Mouse (Mus musculus) hindbrain, embryonic 13.5 days (tissue): ENCODE results near the gene Brdt. TPM values are rescaled to one million over a fixed set of nuclear protein-coding genes. Genes with fewer than 3 reads are reported as not detected.

Experiments
- ATAC-seq: fragments of 200-750 bp; cut with Nextera tagmentation; 2 replicates; pipeline ENCODE4 v1.8.0; 2017; ENCODE audit warnings: moderate TSS enrichment; ENCODE audit not compliant: low FRiP score
- H3K27ac ChIP-seq: fragments of 300-500 bp; sonication (generic); 2 replicates; pipeline ENCODE4 v1.5.1; 2015; ENCODE audit warnings: inconsistent platforms, mild to moderate bottlenecking, moderate library complexity
- H3K27me3 ChIP-seq: fragments of 300-500 bp; sonication (generic); 2 replicates; pipeline ENCODE4 v1.6.1; 2015; ENCODE audit warnings: mild to moderate bottlenecking, inconsistent platforms
- H3K36me3 ChIP-seq: fragments of 300-500 bp; sonication (generic); 2 replicates; pipeline ENCODE4 v1.6.1; 2015; ENCODE audit warnings: mild to moderate bottlenecking, inconsistent platforms
- H3K4me1 ChIP-seq: fragments of 300-500 bp; sonication (generic); replicated peaks from 2 replicates; pipeline ENCODE4 v1.6.1; 2015; ENCODE audit warnings: inconsistent platforms
- H3K4me2 ChIP-seq: fragments of 300-500 bp; sonication (generic); 2 replicates; pipeline ENCODE4 v1.6.1; 2015; ENCODE audit warnings: inconsistent platforms, mild to moderate bottlenecking, moderate library complexity
- H3K4me3 ChIP-seq: fragments of 300-500 bp; sonication (generic); 2 replicates; pipeline ENCODE4 v1.5.1; 2015; ENCODE audit warnings: mild to moderate bottlenecking, inconsistent platforms
- H3K9ac ChIP-seq: fragments of 300-500 bp; sonication (generic); 2 replicates; pipeline ENCODE4 v1.6.1; 2015; ENCODE audit warnings: mild to moderate bottlenecking, inconsistent platforms
- H3K9me3 ChIP-seq: fragments of 300-500 bp; sonication (generic); 2 replicates; pipeline ENCODE4 v1.6.1; 2016; ENCODE audit warnings: inconsistent platforms
- WGBS: fragments of 180-500 bp; shearing (Covaris S2); methylation state at CpG from one replicate; pipeline ENCODE4 v1.1.7; 2015; 5-methylcytosine and 5-hydroxymethylcytosine counted together
- polyA plus RNA-seq: library from polyadenylated mRNA; unstranded; fragments of >200 nt; fragmentation: Nextera tagmentation; extraction: Ambion mirVana; gene quantifications from 2 replicates; pipeline ENCODE4 v1.2.1, GENCODE M21; 2015

The Brdt gene
- polyA plus RNA-seq, 1 experiment from 2014 or later: 2.1 TPM

- Histone ChIP-seq H3K4me1 (peaks cover 12% of the 10 kb centered on the region), H3K27ac (no peak overlapping the region), H3K9ac (no peak overlapping the region), H3K36me3 (no peaks in the 10 kb centered on the region), H3K9me3 (no peaks in the 10 kb centered on the region), H3K4me3 (no peak overlapping the region), H3K27me3 (peaks cover 10% of the 10 kb centered on the region), H3K4me2 (no peak overlapping the region)
- 79% methylated on average over 16 of the region's 16 CpGs for WGBS
- no peak for ATAC-seq
These were observed 35.0 kb upstream of the Brdt start for GRCm38 (mm10) chr5:107295817-107296511.

GRCm38 (mm10) chr5:107296512-107297322 is 34.2 kb upstream of the Brdt start:
- H3K9ac ChIP-seq: no peak overlapping the region
- 42% methylated on average over 9 of the region's 9 CpGs for WGBS
- ATAC-seq: no peak
- no peak overlapping the region for H3K4me3 ChIP-seq
- no peak overlapping the region for H3K4me2 ChIP-seq
- no peak overlapping the region for H3K27ac ChIP-seq
- H3K36me3 ChIP-seq: no peaks in the 10 kb centered on the region
- peaks cover 3% of the 10 kb centered on the region; the same call in 1 of the 2 replicates for H3K27me3 ChIP-seq
- peaks cover 12% of the 10 kb centered on the region for H3K4me1 ChIP-seq
- no peaks in the 10 kb centered on the region for H3K9me3 ChIP-seq

- WGBS: 80% methylated on average over 11 of the region's 11 CpGs
- Histone ChIP-seq H3K9me3 (no peaks in the 10 kb centered on the region), H3K4me1 (peaks cover 16% of the 10 kb centered on the region), H3K9ac (no peak overlapping the region), H3K27ac (no peak overlapping the region), H3K36me3 (no peaks in the 10 kb centered on the region), H3K4me2 (no peak overlapping the region), H3K27me3 (no peaks in the 10 kb centered on the region), H3K4me3 (no peak overlapping the region)
- no peak for ATAC-seq
These were observed 32.1 kb upstream of the Brdt start for GRCm38 (mm10) chr5:107298854-107299253.

- no peaks in the 10 kb centered on the region for H3K36me3 ChIP-seq
- H3K4me2 ChIP-seq: no peak overlapping the region
- H3K4me3 ChIP-seq: no peak overlapping the region
- 0 out of 2 replicates have a peak, but pooled peaks cover 4% of the 10 kb centered on the region for H3K27me3 ChIP-seq
- H3K27ac ChIP-seq: no peak overlapping the region
- 0 out of 2 replicates have a peak, but pooled peaks cover 4% of the 10 kb centered on the region for H3K4me1 ChIP-seq
- 54% methylated on average over 11 of the region's 11 CpGs for WGBS
- ATAC-seq: no peak
- H3K9me3 ChIP-seq: no peaks in the 10 kb centered on the region
- no peak overlapping the region for H3K9ac ChIP-seq
These were observed 27.6 kb upstream of the Brdt start for GRCm38 (mm10) chr5:107303350-107303861.

GRCm38 (mm10) chr5:107304117-107304825 is 26.7 kb upstream of the Brdt start:
- no peak overlapping the region for H3K9ac ChIP-seq
- H3K4me3 ChIP-seq: no peak overlapping the region
- ATAC-seq: no peak

GRCm38 (mm10) chr5:107307432-107307831 is 23.5 kb upstream of the Brdt start:
- Histone ChIP-seq H3K4me2 (no peak overlapping the region), H3K36me3 (no peaks in the 10 kb centered on the region), H3K4me1 (0 out of 2 replicates have a peak, but pooled peaks cover 4% of the 10 kb centered on the region), H3K27me3 (0 out of 2 replicates have a peak, but pooled peaks cover 4% of the 10 kb centered on the region), H3K4me3 (no peak overlapping the region), H3K9ac (no peak overlapping the region), H3K9me3 (no peaks in the 10 kb centered on the region), H3K27ac (no peak overlapping the region)
- WGBS: 84% methylated on average over 4 of the region's 4 CpGs
- no peak for ATAC-seq

More at GRCm38 (mm10) chr5:107304117-107304825, 26.7 kb upstream of the Brdt start:
- Histone ChIP-seq H3K4me1 (0 out of 2 replicates have a peak, but pooled peaks cover 4% of the 10 kb centered on the region), H3K27me3 (0 out of 2 replicates have a peak, but pooled peaks cover 4% of the 10 kb centered on the region), H3K36me3 (no peaks in the 10 kb centered on the region), H3K4me2 (no peak overlapping the region), H3K27ac (no peak overlapping the region), H3K9me3 (no peaks in the 10 kb centered on the region)
- WGBS: 85% methylated on average over 13 of the region's 13 CpGs

- no peaks in the 10 kb centered on the region for H3K9me3 ChIP-seq
- no peak overlapping the region for H3K9ac ChIP-seq
- H3K4me3 ChIP-seq: no peak overlapping the region
- H3K27ac ChIP-seq: no peak overlapping the region
- no peaks in the 10 kb centered on the region for H3K36me3 ChIP-seq
- 92% methylated on average over 7 of the region's 7 CpGs for WGBS
- no peaks in the 10 kb centered on the region for H3K27me3 ChIP-seq
- H3K4me2 ChIP-seq: no peak overlapping the region
- no peak for ATAC-seq
- H3K4me1 ChIP-seq: no peaks in the 10 kb centered on the region
These were observed 13.8 kb upstream of the Brdt start for GRCm38 (mm10) chr5:107317141-107317540.

GRCm38 (mm10) chr5:107320703-107321102 is 10.3 kb upstream of the Brdt start:
- Histone ChIP-seq H3K4me2 (no peak overlapping the region), H3K9ac (no peak overlapping the region), H3K4me1 (no peaks in the 10 kb centered on the region), H3K27ac (no peak overlapping the region), H3K4me3 (no peak overlapping the region), H3K36me3 (no peaks in the 10 kb centered on the region), H3K9me3 (no peaks in the 10 kb centered on the region), H3K27me3 (no peaks in the 10 kb centered on the region)
- WGBS: 3% methylated on average over 1 of the region's 1 CpGs
- no peak for ATAC-seq

- WGBS: 87% methylated on average over 3 of the region's 3 CpGs
- no peak for ATAC-seq
- Histone ChIP-seq H3K4me2 (no peak overlapping the region), H3K9me3 (no peaks in the 10 kb centered on the region), H3K36me3 (no peaks in the 10 kb centered on the region), H3K27ac (no peak overlapping the region), H3K27me3 (no peaks in the 10 kb centered on the region), H3K9ac (no peak overlapping the region), H3K4me1 (no peaks in the 10 kb centered on the region), H3K4me3 (no peak overlapping the region)
These were observed 9.4 kb downstream of the Brdt start for GRCm38 (mm10) chr5:107340404-107340803.

GRCm38 (mm10) chr5:107342891-107343290 is 11.9 kb downstream of the Brdt start:
- H3K36me3 ChIP-seq: no peaks in the 10 kb centered on the region
- ATAC-seq: no peak
- H3K9ac ChIP-seq: no peak overlapping the region
- H3K4me3 ChIP-seq: no peak overlapping the region
- H3K27me3 ChIP-seq: no peaks in the 10 kb centered on the region
- no peaks in the 10 kb centered on the region for H3K4me1 ChIP-seq
- no peaks in the 10 kb centered on the region for H3K9me3 ChIP-seq
- H3K4me2 ChIP-seq: no peak overlapping the region
- 89% methylated on average over 6 of the region's 6 CpGs for whole genome bisulfite sequencing
- H3K27ac ChIP-seq: no peak overlapping the region

GRCm38 (mm10) chr5:107346214-107346613 is 15.3 kb downstream of the Brdt start:
- H3K36me3 ChIP-seq: no peaks in the 10 kb centered on the region
- no peak overlapping the region for H3K9ac ChIP-seq
- no peak overlapping the region for H3K27ac ChIP-seq
- no peak for ATAC-seq
- H3K9me3 ChIP-seq: no peaks in the 10 kb centered on the region
- no peak overlapping the region for H3K4me2 ChIP-seq
- H3K27me3 ChIP-seq: no peaks in the 10 kb centered on the region
- WGBS: 56% methylated on average over 1 of the region's 1 CpGs
- no peaks in the 10 kb centered on the region for H3K4me1 ChIP-seq
- H3K4me3 ChIP-seq: no peak overlapping the region

- H3K36me3 ChIP-seq: no peaks in the 10 kb centered on the region
- ATAC-seq: no peak
- 100% methylated on average over 1 of the region's 1 CpGs for WGBS
- no peak overlapping the region for H3K4me2 ChIP-seq
- H3K9ac ChIP-seq: no peak overlapping the region
- no peak overlapping the region for H3K27ac ChIP-seq
- no peak overlapping the region for H3K4me3 ChIP-seq
- no peaks in the 10 kb centered on the region for H3K9me3 ChIP-seq
- H3K27me3 ChIP-seq: no peaks in the 10 kb centered on the region
- H3K4me1 ChIP-seq: no peaks in the 10 kb centered on the region
These were observed 21.6 kb downstream of the Brdt start for GRCm38 (mm10) chr5:107352566-107352965.
